Mouse (Mus musculus) lung, postnatal 0 days (tissue): ENCODE data around the gene Ptprq. TPM values are rescaled to one million over a fixed set of nuclear protein-coding genes. Genes with fewer than 3 reads are reported as not detected.
A peak's percentile ranks its signal among the peaks of the same experiment; 100 is the strongest.

Experiments
- ATAC-seq: fragments of 200-750 bp; cut with Nextera tagmentation; 2 replicates; pipeline ENCODE4 v1.8.0; 2017; ENCODE audit warnings: moderate library complexity
- DNase-seq: peaks from one replicate; pipeline ENCODE4 v3.0.0-alpha.2; 2016; ENCODE audit warnings: low spot score
- H3K27ac ChIP-seq: fragments of 300-500 bp; sonication (generic); 2 replicates; pipeline ENCODE4 v1.5.1; 2014; ENCODE audit warnings: antibody characterized with exemption, mild to moderate bottlenecking, low read length, mixed read lengths
- H3K27me3 ChIP-seq: fragments of 300-500 bp; sonication (generic); replicated peaks from 2 replicates; pipeline ENCODE4 v1.6.1; 2014; ENCODE audit warnings: low read length, mixed read lengths; ENCODE audit not compliant: insufficient read depth
- H3K36me3 ChIP-seq: fragments of 300-500 bp; sonication (generic); 2 replicates; pipeline ENCODE4 v1.6.1; 2014; ENCODE audit warnings: low read length, mixed read lengths; ENCODE audit not compliant: insufficient read depth
- H3K4me1 ChIP-seq: fragments of 300-500 bp; sonication (generic); 2 replicates; pipeline ENCODE4 v1.6.1; 2014; ENCODE audit warnings: antibody characterized with exemption, low read depth, low read length, mixed read lengths; ENCODE audit not compliant: insufficient read depth
- H3K4me2 ChIP-seq: fragments of 300-500 bp; sonication (generic); replicated peaks from 2 replicates; pipeline ENCODE4 v1.6.1; 2014; ENCODE audit warnings: low read depth, mild to moderate bottlenecking, low read length, moderate library complexity, mixed read lengths
- H3K4me3 ChIP-seq: fragments of 300-500 bp; sonication (generic); 2 replicates; pipeline ENCODE4 v1.5.1; 2014; ENCODE audit warnings: low read depth, low read length
- H3K9ac ChIP-seq: fragments of 300-500 bp; sonication (generic); replicated peaks from 2 replicates; pipeline ENCODE4 v1.6.1; 2014; ENCODE audit warnings: low read depth, mild to moderate bottlenecking
- H3K9me3 ChIP-seq: fragments of 300-500 bp; sonication (generic); 2 replicates; pipeline ENCODE4 v1.6.1; 2016; ENCODE audit warnings: low read length, mixed read lengths
- CTCF ChIP-seq: IDR thresholded peaks from 2 replicates; pipeline ENCODE4 v1.5.1; 2016; ENCODE audit warnings: antibody characterized with exemption, mild to moderate bottlenecking
- EP300 ChIP-seq: IDR thresholded peaks from 2 replicates; pipeline ENCODE4 v1.6.1; 2016; ENCODE audit warnings: antibody characterized with exemption, mild to moderate bottlenecking, control low read depth
- WGBS: fragments of 180-500 bp; shearing (Covaris S2); extraction: QIAGEN DNeasy Blood & Tissue Kit; methylation state at CpG from one replicate; pipeline ENCODE4 v1.1.7; 2014; 5-methylcytosine and 5-hydroxymethylcytosine counted together
- polyA plus RNA-seq: library from polyadenylated mRNA; unstranded; fragments of >200 nt; fragmentation: Nextera tagmentation; extraction: Ambion mirVana; gene quantifications from 2 replicates; pipeline ENCODE4 v1.2.1, GENCODE M21; 2015

Gene Ptprq
- polyA plus RNA-seq, 1 experiment from 2014 or later: 0.07 TPM

DNA sequence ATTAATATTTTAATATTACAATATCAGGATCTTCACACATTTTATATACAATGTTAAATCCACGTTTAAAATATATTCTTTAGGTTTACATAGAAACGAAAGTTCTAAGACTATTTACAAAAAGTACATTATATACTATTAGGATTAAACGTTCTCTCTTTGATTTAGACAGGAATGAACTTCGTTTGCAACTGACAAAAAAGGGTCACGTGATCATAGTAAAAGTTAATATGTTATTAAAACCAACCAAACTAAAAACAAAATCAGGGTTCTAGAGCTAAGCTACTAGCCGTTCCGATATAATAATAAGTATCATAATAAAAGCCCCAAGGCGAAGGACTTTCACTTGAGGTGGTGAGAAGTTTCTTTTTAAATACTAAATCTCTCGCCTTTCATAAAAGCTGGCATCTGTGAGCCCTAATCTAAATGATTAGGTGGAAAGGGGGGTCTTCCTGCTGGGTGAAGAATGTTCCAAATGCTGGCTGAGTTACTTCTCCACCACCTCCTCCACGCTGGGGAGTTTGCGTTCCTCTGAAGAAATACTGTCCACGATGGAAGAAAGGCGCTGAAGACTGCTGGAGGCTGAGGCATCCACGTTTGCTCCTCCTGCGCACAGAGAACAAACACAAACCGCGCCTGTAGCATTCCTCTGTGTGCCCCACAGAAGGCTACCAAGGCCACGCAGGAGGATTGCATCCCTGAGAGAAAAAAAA lies 226.8 kb downstream of the Ptprq start:
- Histone ChIP-seq H3K9ac (no peak overlapping the region), H3K4me2 (peak overlapping the region; percentile 54), H3K27me3 (no peaks in the 10 kb centered on the region), H3K9me3 (no peaks in the 10 kb centered on the region), H3K36me3 (no peaks in the 10 kb centered on the region), H3K27ac (no peak overlapping the region), H3K4me1 (no peaks in the 10 kb centered on the region), H3K4me3 (peak overlapping the region; percentile 21; the same call in 1 of the 2 replicates)
- no peak for ATAC-seq
- no peak for TF ChIP-seq CTCF
- no peak for TF ChIP-seq EP300
- DNase-seq: no peak
- 21% methylated on average over 18 of the region's 18 CpGs for WGBS

- Histone ChIP-seq H3K36me3 (no peaks in the 10 kb centered on the region), H3K4me2 (no peak overlapping the region), H3K27me3 (no peaks in the 10 kb centered on the region), H3K27ac (no peak overlapping the region), H3K9me3 (no peaks in the 10 kb centered on the region), H3K4me1 (no peaks in the 10 kb centered on the region), H3K4me3 (no peak overlapping the region), H3K9ac (no peak overlapping the region)
- DNase-seq (no peak), ATAC-seq (no peak)
- TF ChIP-seq CTCF (no peak), EP300 (no peak)
- 30% methylated on average over 12 of the region's 12 CpGs for WGBS
These were observed 231.1 kb downstream of the Ptprq start for GRCm38 (mm10) chr10:107488654-107489315.

DNA sequence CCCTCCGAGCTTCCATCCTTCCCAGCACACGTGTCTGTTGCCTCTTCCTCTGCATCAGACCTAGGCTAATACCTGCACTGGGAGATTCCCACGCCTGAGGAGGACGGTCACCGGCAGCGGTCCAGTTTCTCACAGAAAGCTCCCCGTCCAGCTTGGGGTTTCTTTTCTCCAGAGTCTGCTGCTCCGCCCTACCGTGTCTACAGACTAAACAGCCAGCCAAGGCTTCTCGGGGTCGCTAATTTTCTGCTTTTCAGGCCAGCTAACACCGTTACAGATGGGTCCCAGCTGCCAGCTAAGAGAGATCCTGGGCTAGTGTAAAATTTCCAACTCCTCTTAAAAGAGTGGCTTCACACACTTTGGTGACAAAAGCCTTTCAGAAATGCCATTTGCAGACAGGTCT lies 233.1 kb downstream of the Ptprq start:
- H3K4me2 ChIP-seq: no peak overlapping the region
- DNase-seq: no peak

GRCm38 (mm10) chr10:107485870-107486269 lies 234.0 kb downstream of the Ptprq start, which contains the start of gene Myf5:
Gene Myf5 (minus strand): TSS chr10:107486134.
- Histone ChIP-seq H3K4me2 (no peak within 1 kb of the TSS), H3K27me3 (no peaks in the 10 kb centered on the region), H3K9ac (no peak within 1 kb of the TSS), H3K4me3 (no peak within 1 kb of the TSS), H3K36me3 (no peaks in the 10 kb centered on the region), H3K27ac (no peak within 1 kb of the TSS), H3K9me3 (no peaks in the 10 kb centered on the region), H3K4me1 (no peaks in the 10 kb centered on the region)
- DNase-seq: no peak
- no peak for ATAC-seq
- 74% methylated on average over 8 of the region's 8 CpGs for WGBS
- no peak for TF ChIP-seq CTCF
- no peak for TF ChIP-seq EP300

More for the DNA sequence above, 233.1 kb downstream of the Ptprq start:
- H3K9me3 ChIP-seq: no peaks in the 10 kb centered on the region
- no peak overlapping the region for H3K4me3 ChIP-seq
- no peak overlapping the region for H3K27ac ChIP-seq
- H3K9ac ChIP-seq: no peak overlapping the region
- H3K36me3 ChIP-seq: no peaks in the 10 kb centered on the region
- 41% methylated on average over 12 of the region's 12 CpGs for WGBS
- ATAC-seq: no peak
- no peaks in the 10 kb centered on the region for H3K4me1 ChIP-seq
- TF ChIP-seq EP300 (no peak), CTCF (no peak)
- H3K27me3 ChIP-seq: no peaks in the 10 kb centered on the region

DNA sequence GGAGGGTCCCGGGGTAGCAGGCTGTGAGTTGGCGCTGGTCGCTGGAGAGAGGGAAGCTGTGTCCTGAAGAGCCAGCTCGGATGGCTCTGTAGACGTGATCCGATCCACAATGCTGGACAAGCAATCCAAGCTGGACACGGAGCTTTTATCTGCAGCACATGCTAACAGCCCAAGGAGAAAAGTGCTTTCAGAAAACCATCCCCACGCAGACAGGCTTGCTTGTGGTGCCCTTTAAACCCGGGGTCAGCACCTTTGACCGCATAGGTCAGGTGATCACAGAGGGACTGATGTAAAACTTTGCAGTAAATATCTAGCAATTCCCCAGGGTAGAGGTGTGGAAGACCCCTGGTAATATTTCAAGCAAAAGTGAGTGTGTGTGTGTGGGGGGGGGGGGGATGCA lies 235.8 kb downstream of the Ptprq start:
- Histone ChIP-seq H3K27me3 (no peaks in the 10 kb centered on the region), H3K36me3 (no peaks in the 10 kb centered on the region), H3K9me3 (no peaks in the 10 kb centered on the region), H3K27ac (no peak overlapping the region), H3K4me2 (0 out of 2 replicates have a peak overlapping the region, but pooled peaks have one; percentile 20), H3K4me3 (no peak overlapping the region), H3K4me1 (no peaks in the 10 kb centered on the region), H3K9ac (no peak overlapping the region)
- no peak for TF ChIP-seq EP300
- TF ChIP-seq CTCF: no peak
- DNase-seq (no peak), ATAC-seq (no peak)
- WGBS: 60% methylated on average over 10 of the region's 10 CpGs

GRCm38 (mm10) chr10:107473497-107473896 lies 246.4 kb downstream of the Ptprq start:
- Histone ChIP-seq H3K27me3 (no peaks in the 10 kb centered on the region), H3K4me1 (no peaks in the 10 kb centered on the region), H3K4me3 (no peak overlapping the region), H3K27ac (no peak overlapping the region), H3K9me3 (no peaks in the 10 kb centered on the region), H3K36me3 (no peaks in the 10 kb centered on the region), H3K4me2 (no peak overlapping the region), H3K9ac (no peak overlapping the region)
- 46% methylated on average over 2 of the region's 2 CpGs for WGBS
- ATAC-seq (no peak), DNase-seq (no peak)
- TF ChIP-seq CTCF: peak; percentile 58
- no peak for TF ChIP-seq EP300
